Mouse (Mus musculus) liver, adult 2 months (tissue): Measurements from ENCODE around the gene Gm43552.

Source experiments
- CTCF ChIP-seq: fragments of 200-500 bp; IDR thresholded peaks from 2 replicates; pipeline ENCODE4 v1.5.1; 2011; ENCODE audit warnings: low read depth, low read length, control low read depth
- POLR2A ChIP-seq: fragments of 200-500 bp; IDR thresholded peaks from 2 replicates; pipeline ENCODE4 v1.6.1; 2011; ENCODE audit warnings: low read length, control low read depth; ENCODE audit not compliant: insufficient read depth; ENCODE audit errors: extremely low read depth

DNA sequence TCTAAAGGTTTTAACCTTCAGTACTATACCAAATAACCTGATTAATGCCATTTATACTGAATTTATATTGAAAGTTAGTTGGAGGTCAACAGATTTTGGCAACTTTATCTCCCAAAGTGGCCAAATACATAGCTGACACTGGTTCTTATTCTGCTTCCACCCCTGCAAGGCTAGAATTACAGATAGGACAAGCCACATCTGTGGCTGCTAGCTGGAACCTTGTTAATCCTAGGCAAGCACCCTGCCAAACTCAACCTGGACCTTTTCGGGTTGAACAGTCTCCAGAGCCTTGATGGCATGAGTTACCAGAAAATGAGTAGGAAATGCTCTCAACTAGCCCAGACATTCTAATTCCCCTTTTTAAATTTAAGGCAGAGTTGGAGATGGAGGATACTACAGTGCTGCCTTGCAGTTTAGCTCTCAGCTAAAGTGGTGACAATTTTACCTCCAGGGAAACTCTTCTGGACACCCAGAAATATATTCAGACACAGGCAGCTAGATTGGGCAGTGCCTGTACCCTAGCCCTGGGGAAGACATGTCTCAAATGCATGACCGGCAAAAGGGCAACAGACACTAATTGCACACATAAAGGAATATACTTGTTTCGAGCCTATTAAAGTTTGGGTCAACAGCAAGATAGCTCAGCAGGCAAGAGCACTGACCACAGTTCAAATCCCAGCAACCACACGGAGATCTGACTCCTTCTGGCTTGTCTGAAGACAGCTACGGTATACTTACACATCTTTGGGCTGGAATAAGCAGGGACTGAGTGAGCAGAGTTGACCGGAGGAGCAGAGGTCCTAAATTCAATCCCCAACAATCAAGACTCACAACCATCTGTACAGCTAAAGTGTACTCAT, 105.4 kb downstream of the Gm43552 start:
- TF ChIP-seq POLR2A (no peak), CTCF (no peak)
